Mouse (Mus musculus) CD4-positive, CD25-positive, alpha-beta regulatory T cell, adult 2 months (primary cell): Measurements from ENCODE around the gene Pgc.
A peak's percentile ranks its signal among the peaks of the same experiment; 100 is the strongest.

ENCODE experiments used
- DNase-seq: peaks from one replicate; pipeline ENCODE4 v3.0.0-alpha.2; 2012; ENCODE audit warnings: low read depth, low spot score

Gene Pgc

DNA sequence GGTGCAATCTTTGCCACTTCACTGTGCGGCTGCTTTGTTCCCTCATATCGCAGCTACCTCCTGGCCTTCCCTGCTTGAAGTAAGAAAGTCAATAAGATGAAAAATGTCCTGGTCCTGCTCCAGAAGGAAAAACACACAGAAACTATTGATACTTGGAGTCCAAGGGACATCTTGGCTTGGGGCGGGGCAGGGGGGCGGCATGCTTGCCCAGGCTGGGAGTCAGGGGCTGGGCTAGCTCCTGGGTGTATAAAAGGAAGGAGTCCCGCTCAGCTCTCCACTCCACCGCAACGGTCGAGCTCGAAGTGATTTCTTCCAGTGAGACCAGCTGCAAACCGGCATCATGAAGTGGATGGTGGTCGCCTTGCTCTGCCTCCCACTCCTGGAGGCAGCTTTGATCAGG lies at the start of gene Pgc:
Pgc (plus strand) TSS at position 277 of the 400 bp plus-strand sequence.
- DNase-seq, result no peak

- DNase-seq, result no peak
These were observed 48.4 kb upstream of the Pgc start for GRCm38 (mm10) chr17:47678238-47678637.

GRCm38 (mm10) chr17:47678702-47679101 lies 47.9 kb upstream of the Pgc start:
- DNase-seq, result no peak

DNA sequence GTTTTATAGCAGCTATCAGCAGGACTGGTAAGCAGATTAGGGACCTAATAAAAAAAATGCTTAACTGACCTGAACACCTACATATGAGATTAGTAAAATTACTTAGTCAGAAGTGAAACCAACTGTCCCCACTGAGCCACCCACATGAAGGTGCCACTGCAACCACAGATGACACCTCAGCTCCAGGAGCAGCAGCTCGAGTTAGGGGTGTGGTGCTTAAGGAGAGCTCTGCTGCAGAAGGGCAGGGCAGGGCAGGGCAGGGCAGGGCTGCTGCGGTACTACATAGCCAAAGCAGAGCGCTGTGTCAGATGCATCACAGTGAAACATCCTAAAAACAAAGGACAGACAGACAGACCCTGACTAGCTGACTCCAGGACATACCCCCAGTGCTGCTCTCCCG lies 43.8 kb upstream of the Pgc start:
- peak; percentile 24 for DNase-seq

DNA sequence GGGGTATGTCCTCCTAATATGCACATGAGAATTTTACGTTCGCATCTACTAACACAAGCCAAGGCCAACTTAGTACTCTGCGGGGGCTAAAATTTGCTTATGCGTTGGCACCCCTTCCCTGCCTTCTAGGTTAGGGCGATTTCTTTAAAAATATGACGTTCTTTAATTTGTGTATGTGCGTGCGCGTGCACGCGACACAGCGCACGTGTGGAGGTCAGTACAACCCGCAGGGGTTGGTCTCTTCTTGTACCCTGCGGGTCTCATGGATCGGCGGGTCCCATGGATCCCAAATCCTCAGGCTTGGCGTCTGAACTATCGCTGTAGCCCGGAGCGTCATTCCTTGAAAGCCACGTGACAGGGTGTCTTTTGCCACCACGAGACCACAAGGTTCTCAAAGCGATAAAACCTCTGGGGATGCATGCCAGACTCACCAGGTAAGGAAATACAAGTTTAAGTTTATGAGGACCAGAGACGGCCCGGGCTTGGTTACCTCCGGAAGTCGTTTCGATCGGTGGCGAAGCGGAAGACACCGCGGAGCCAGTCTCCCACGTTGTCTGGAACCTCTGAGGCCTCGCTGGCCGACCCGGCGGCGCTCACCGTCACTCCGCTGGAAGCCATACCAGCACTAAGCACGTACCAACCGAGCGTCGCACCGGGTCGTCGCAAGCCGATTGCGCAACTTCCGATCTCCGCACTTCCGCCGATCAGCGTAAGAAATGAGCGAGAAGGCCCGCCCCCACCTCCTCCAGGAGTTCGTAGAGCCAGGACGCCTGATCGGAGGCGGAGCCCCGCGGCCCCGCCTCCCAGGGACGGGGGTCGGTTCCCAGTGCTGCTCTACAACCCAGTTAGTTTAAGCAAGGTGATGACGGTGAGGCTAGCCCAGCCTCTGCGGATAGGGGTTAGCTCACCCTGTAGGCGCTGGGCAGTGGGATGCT lies 39.0 kb upstream of the Pgc start:
- DNase-seq, result peak; percentile 98

DNA sequence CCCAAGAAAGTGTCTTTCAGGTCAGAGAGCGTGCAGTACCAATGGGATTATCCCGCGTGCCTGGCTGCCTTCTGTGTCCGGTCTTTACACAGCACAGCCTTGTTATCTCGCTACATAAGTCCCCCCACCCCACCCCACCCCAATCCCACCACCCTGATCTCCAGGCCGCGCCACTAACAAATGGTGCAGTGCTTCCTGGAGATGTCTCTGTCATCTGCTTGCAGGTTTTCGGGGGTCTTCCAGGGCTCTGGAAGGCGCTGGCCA lies 38.4 kb upstream of the Pgc start, which contains the start of gene Tomm6:
Tomm6 (minus strand) TSS at position 43 of the 264 bp plus-strand sequence.
- no peak for DNase-seq

GRCm38 (mm10) chr17:47688608-47689575 lies 37.8 kb upstream of the Pgc start, which contains the start of gene Frs3:
Frs3 (plus strand) TSS chr17:47689030.
- DNase-seq, result peak; percentile 66

- no peak for DNase-seq
These were observed 36.7 kb upstream of the Pgc start for GRCm38 (mm10) chr17:47689894-47690293.

DNA sequence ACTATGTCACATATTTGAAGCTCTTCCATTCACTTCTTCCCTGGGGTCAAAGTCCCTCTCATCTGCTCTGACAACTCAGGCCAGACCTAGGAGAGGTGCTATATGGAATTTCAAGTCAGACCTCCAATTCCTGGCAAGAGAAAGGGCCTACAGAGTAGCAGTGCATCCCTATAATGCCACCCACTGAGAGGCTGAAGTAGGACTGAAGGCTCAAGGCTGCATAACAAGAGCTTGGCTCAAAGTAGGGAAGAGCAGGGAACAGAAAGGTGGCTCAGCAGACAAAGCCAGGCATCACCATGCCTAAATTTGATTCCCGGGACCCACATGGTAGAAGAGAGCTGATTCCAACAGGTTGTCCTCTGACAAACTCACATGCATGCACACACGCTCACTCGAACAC lies 35.0 kb upstream of the Pgc start:
- no peak for DNase-seq

GRCm38 (mm10) chr17:47693671-47694441 lies 32.8 kb upstream of the Pgc start:
- no peak for DNase-seq

GRCm38 (mm10) chr17:47694442-47694502 lies 32.4 kb upstream of the Pgc start, which contains the start of gene Gm21981:
Gm21981 (minus strand) TSS chr17:47694455.
- no peak for DNase-seq

DNA sequence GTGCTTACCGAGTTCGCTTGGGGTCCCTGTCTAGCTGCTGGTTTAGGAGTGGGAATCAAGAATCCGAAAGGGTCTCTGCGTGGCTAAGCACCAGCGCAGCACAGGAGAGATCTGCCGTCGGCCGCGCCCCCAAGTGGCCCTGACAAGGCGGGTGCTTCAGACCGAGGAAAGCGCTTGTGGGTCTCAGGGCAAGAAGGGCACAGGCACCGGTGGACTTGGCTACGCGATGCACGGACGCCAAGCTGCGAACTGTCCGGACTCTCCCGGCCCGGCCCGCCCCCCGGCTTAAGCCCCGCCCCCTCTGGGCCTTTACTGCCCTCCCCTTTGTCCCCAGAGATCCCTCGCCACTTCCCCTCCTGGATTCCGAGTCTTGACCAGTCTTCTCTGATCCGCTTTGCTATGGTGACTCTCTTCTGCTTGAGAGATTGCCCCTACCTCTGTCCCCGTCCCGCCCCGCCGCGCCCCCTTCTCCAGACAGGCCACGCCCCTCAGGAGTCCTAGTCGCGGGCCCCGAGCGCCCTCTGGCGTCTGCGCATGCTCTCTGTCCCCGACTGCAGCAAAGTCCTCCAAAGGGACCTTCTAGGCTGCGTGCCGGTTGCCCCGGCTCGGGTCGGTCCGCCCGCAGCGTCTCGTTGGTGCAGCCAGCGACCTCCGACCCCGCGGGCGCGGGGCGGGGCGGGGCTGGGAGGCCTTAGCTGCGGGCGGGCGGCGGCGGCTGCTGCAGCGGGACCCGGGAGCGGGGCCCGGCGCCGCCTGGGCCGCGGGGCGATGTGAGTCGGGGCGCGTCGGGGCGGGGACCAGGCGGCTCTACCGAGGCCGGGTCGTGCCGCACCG lies 31.9 kb upstream of the Pgc start, which contains the start of gene Prickle4:
Prickle4 (minus strand) TSS at position 234 of the 834 bp plus-strand sequence.
- peak; percentile 97 for DNase-seq

DNA sequence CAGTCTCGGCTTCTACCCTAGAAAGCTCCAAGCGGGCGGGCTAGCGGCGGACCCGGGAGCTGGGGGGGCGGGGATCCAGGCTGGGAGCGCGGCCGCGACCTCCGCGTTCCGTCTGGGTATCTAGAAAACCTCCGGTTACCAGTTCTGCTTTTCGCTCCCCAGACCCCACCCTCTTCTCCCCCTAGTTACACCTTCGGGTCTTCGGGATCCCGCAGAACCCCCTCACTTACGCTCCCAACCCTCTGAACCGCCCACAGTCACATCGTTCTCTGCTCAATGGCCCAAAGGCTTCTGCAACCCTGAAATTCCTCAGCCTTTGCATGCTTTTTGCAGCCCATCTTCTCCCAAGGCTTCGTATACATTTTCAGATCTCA lies 31.3 kb upstream of the Pgc start:
- no peak for DNase-seq

DNA sequence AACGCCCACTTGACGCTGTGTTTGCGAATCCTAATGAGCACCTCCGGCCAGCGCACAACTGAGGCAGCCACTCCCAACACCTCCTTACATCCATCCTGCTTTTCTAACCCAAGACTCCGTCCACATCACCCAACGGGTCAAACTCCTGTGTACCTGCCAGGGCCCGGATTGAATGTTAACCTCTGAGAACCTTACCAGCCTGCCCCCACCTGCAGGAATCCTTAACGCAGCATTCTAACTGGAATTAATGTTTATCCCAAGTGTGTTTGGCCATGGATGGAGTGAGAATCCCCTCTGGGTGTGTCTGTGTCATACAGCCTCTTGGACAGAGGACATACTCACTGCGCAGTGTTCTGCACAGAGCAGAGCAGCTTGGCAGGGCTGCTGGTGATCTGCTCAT lies 28.5 kb upstream of the Pgc start:
- DNase-seq, result no peak

- no peak for DNase-seq
These were observed 27.6 kb upstream of the Pgc start for GRCm38 (mm10) chr17:47699055-47699454.

DNA sequence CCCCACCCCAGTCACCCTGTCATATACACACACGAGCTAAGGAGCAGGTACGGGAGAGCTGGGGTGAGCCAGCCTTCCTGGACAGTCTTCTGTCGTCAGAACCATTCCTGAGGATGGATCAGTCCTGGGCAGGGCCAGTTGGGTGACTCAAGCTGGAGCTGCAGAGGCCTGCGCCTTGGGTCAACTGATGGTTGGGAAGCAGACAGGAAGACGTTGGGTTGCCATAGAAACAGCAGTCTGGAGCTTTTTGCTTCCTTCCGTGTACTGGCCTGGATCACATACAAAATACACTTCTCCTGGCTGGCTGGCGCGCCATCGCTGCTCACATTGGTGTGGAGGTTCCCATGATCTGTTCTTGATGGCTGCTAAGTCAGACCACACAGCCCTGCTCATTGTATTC lies 24.8 kb upstream of the Pgc start:
- no peak for DNase-seq

GRCm38 (mm10) chr17:47702548-47703345 lies 23.9 kb upstream of the Pgc start:
- DNase-seq, result no peak

- DNase-seq, result no peak
These were observed 23.1 kb upstream of the Pgc start for GRCm38 (mm10) chr17:47703556-47703955.

- no peak for DNase-seq
These were observed 21.9 kb upstream of the Pgc start for GRCm38 (mm10) chr17:47704692-47705091.

DNA sequence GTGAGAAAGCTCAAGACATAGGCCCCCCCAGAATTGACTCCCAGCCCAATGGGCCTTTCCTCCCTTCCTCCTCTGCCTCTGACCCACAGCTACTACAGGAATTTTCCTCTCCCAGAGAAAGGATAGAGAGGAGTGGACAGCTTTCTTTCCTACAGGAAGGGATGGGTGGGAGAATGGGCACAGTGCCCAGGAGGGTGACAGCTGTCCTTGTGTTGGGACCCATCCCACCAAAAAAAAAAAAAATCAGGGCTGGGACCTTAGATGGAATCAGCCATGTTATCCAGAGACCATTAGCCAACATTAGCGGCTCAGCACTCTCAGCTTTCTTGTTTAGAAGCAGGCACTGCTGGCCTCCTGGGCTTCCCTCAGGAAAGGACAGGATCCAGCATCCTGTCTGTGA lies 20.4 kb upstream of the Pgc start:
- DNase-seq, result no peak
